Mouse (Mus musculus): Measurements from ENCODE around the gene Fyttd1.
A peak's percentile ranks its signal among the peaks of the same experiment; 100 is the strongest.
"Not testable (repeated sequence)": the region's sequence is repeated elsewhere in the genome, so short reads cannot be mapped to it uniquely, and the experiment has no call there.

Gene Fyttd1

DNA sequence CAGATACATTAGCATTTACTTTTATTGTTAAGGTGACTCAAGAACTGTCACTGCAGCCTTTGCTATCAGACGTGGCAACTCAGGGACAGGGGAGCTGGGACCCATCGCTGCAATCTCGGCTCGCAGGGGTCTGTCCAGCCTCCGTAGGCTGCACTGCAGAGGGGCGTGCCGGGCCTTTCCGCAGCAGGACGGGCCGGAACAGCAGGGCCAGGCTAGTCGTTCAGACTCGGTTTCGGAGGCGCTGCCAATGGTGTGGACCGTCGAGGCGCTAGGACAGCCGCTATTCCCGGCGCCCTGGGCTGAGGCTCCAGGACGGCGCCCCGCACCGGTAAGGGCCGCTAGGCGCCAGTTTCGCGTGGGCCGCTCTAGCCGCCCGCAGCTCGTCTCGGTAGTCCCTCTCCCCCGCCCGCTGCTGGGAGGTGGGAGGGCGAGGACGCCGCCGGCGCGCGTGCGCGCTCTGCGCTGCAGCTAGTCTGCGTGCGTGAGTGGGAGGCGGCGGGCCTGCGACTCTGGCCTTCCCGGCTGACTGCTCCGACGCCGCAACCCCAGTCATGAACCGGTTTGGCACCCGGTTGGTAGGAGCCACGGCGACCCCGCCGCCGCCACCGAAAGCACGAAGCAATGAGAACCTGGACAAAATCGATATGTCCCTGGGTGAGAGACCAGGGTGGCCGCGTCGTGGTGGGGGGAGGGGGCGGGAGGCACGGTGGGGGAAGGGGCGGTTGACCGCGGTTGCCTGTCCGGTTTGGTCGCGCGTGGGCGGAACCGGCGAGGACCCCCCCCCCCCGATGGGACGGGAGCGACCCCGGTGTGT is at the start of gene Fyttd1, which contains the start of gene Rubcn:
TSS of gene Fyttd1 (plus strand) at position 158 of the 814 bp plus-strand sequence.
TSS of gene Rubcn (minus strand) at position 424 of the 814 bp plus-strand sequence.
- DNase-seq (ENCODE audit: low spot score) = peak; percentile 96

DNA sequence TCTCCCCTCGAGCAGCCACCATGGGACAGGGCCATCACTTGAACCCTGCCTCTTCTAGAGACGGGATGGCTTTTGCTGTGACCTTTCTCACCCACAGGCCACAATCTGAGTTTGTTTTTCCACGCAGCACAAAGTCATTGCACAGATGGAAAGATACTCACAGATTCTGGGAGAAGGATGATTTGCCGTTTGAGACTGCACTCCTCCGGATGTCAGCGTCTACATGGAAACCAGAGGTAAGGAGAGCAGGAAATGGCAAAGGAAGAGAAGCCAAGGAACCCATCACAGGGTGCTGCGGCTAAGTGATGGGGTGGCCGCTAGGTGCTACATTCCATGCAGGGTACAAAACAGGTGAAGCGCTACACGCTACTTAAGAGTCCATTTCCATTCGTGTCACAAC is 48.2 kb upstream of the Fyttd1 start:
- no peak for DNase-seq (ENCODE audit: low spot score)

DNA sequence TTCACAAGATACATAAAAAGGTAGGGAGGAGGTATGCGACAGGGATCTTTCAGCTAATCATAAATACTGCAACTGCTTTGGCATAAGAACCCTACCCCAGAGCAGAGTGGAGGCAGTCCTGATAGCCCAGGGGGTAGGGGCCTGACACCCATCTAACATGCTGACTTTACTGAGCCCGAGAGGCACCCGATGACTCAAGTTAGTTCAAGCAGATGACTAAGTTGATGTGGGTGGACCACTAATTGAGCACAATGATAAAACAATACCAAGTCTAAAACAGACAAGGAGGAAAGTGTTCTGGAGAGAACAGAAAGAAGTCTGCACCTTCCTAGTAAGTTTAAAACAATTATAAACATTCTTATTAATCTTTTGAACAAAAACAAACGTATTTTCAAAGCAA is 45.8 kb upstream of the Fyttd1 start:
- DNase-seq (ENCODE audit: low spot score) = no peak

- no peak for DNase-seq (ENCODE audit: low spot score)
Measured at GRCm38 (mm10) chr16:32847103-32847502, 30.2 kb upstream of the Fyttd1 start.

GRCm38 (mm10) chr16:32849042-32849830 is 28.1 kb upstream of the Fyttd1 start:
- no peak for DNase-seq (ENCODE audit: low spot score)

DNA sequence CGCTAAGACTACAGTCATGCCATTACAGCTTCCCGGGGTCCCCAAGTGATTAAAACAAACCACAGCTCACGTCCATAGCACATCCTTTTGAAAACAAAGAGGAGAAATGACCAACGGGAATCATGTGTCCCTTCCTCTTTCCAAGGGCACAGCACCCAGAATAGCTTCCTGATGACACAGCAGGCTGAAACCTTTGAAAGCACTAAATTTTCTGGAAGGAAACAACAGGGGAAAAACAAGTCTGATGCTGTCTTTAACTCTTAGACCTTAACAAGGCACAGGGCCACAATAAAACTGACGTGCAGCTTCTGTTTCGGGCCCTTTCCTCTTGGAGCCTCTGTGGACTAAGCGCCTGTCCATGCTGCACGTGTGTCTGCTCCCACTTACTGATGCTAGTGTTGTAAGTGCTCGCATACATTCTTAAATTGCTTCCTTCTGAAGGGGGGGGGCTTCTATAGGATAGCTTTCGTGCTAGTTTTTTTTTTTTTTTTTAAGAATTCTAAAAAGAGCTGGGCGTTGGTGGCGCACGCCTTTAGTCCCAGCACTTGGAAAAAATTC is 23.7 kb upstream of the Fyttd1 start:
- no peak for DNase-seq (ENCODE audit: low spot score)

DNA sequence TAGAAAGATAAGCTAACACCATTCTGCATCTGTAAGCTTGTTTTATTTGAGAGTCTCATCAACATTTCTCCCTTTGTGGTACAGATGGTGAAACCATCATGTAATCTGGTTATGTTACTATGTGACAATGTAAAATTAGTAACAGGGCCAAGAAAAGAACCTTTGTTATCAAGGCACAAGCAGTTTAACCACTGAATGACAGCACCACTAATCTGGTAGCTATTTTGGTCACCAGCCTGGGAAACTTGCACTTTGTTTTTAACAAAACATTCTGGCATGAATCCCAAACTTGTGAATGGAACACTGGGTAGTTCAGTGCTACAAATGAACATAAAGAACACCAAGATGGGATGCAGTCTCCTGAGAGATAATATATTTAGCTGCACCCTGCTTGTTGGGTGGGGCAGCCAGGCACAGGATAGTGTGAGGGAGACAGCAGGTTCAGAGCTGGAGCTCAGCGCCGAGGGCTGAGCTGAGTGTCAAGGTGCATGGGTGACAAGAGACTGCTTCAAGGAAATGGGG is 23.2 kb upstream of the Fyttd1 start:
- no peak for DNase-seq (ENCODE audit: low spot score)

GRCm38 (mm10) chr16:32856751-32857150 is 20.5 kb upstream of the Fyttd1 start:
- DNase-seq (ENCODE audit: low spot score) = no peak

DNA sequence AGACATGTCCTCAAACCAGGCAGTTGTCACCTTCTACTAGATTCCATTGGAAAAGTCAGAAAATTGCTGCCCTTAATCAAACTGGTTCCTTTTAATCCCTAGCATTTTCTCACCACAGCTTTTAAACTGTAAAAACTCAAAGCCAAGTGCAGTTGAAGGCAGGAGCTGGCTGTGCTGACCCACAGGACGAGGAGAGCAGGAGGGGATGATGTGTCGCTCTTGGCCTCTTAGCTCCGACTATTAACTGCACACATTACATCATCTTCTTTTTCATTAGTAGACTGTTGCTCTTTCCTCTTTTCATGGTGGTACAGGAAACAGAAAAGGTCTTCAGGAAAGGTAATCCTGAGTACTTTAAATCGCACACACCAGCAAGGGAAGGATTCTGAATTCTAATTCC is 18.9 kb upstream of the Fyttd1 start:
- no peak for DNase-seq (ENCODE audit: low spot score)

- DNase-seq (ENCODE audit: low spot score) = peak; percentile 79
Measured at GRCm38 (mm10) chr16:32858771-32859636, 18.3 kb upstream of the Fyttd1 start.

DNA sequence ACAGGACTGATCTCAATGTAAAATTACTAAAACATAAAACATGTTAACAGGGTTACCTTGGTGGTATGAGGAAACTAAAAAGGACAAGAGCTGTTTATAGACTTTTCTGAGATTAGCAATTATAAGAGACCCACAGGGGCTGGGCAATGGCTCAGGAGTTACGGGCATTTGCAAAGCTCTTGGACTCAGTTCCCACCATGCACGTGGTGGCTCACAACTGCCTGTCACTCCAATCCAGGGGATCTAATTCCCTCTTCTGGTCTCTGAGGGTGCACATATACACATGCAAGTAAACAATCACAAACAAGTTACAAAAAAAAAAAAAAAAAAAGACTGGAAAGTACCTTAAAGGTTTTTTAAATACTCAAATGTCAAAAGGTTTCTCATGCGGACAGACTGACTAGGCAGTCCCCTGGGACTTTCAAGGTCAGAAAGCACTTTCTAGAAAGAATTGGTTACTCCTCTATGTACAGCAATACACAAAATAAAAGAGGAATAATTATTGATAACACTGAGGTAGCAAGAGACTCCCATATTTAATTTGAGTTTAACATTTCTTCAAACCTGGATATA is 15.4 kb upstream of the Fyttd1 start:
- DNase-seq (ENCODE audit: low spot score) = no peak

DNA sequence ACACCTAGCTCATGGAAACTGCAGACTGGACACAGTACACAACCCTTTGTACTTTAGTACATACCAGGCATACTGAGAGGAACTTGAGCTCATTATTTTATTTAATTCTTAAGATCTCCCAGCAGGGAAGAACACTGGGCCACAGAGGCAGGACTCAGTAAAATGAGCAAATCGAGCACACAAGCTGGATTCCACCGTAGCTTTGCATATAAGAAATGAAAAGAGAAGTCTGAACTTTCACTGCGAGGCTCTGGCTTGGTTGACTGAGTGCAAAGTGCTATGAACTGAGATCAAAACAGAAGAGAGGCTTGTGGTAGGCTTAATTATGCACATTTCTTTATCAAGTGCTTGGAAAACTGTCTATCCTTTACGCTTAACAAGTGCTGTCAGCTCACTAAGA is 11.9 kb upstream of the Fyttd1 start:
- DNase-seq (ENCODE audit: low spot score) = no peak

DNA sequence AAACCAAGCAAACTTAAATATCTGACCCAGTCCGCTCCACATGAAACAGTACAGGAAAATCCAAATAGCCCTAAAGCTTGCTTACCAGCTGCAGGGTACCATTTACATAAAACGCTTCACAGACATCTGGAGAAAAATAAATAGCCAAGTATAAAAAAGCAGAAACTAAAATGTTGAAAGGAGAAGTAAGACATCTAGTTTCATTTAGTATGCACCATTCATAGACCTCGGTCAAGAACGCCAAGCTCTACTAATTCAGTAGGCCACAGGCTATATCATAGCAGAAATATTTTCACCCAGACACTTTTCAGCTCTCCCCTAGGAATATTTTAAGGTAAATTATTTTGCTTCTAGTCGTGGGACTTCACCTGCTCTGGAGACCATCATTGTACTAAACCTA is 10.6 kb upstream of the Fyttd1 start:
- DNase-seq (ENCODE audit: low spot score) = no peak

DNA sequence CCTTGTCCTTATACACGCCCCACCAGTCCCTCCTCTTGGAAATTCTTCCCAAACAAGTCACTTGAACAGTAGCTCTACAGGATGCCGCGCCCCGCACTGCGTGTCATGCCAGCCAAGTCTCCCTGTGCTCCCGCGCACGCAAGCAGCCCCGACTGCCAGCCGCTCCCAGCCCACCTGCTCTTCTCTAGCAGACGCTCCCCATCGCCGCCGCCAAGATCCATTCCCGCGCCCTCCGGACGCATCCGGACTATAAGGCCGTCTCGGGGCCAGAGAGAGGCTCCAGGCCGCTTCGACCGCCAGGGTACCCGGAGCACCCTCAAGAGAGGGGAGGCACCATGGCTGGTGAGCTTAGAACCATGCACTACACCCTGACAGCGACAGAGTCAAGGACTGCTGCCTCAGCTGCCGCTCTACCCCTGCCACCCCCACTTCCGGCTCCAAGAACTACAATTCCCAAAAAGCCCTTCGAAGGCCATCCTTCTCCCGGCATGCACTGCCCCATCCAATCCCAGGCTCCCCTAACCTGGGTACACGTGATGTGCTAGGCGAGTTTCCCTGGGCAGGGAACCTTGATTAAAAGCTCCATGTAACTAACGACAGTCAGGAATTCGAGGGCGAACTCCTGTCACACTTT is 9.3 kb upstream of the Fyttd1 start:
- DNase-seq (ENCODE audit: low spot score) = peak; percentile 89

DNA sequence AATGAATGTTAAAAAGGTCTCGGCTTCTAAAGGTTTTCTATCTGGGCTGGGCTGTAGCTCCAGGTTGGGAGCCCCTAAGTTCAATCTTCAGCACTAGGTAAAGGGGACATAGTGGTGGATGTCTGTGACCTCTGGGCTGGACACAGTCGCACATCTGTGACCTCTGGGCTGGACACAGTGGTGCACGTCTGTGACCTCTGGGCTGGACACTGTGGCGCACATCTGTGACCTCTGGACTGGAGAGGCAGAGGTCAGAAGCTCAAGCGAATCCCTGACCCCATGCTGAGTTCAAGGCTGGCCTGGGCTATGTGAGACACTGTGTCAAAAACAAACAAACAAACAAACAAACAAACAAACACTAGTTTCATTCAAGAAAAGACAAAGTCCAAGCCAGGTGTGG is 7.1 kb upstream of the Fyttd1 start:
- no peak for DNase-seq (ENCODE audit: low spot score)

- DNase-seq (ENCODE audit: low spot score) = no peak
Measured at GRCm38 (mm10) chr16:32873366-32873765, 3.9 kb upstream of the Fyttd1 start.

DNA sequence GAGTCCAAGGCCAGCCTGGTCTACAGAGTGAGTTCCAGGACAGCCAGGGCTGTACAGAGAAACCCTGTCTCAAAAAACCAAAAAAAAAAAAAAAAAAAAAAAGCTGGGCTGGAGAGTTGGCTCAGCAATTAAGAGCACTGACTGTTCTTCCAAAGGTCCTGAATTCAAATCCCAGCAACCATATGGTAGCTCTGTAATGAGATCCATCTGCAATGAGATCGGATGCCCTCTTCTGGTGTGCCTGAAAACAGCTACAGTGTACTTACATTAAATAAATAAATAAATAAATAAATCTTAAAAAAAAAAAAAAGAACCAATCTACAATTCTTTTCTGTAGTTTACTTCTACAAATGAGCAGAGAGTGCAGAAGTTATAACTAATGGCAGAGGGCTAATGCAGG is 2.0 kb upstream of the Fyttd1 start:
- not testable (repeated sequence) for DNase-seq (ENCODE audit: low spot score)

DNA sequence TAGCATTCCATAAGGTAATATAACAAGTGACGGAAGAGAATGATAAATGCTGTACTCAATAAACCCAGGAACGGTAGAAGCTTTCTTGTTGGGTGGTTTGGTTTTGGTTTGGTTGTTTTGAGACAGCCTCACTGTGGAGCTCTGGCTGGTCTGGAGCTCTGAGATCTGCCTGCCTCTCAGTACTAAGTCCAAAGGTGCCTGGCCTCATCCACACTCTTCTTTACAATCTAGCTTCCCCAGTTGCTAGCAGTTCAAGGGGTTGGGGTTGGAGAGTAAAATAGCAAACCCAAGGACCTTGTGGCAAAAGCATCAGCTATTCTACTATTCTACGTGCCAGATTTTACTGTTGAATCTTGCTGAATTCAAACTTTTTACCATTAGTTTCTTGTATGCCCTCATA is 1.5 kb upstream of the Fyttd1 start:
- DNase-seq (ENCODE audit: low spot score) = no peak

DNA sequence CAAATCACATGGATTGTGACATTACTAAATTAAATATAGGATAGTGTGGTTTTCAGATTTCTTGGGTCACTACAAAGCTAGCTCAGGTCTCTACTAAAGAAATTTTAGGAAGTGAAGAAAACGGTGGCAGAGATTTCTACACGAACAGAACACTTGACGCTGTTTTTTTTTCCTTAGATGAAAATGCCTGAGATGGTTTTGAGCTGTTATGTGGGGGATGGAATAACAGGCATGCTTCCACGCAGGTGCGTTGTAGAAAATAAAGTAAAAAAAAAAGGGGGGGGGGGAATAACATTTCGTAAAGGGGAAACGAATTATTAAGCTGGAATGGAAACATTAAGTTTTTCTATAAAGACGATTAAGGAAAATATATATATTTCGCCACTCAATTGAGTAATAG is 469 bp upstream of the Fyttd1 start:
- no peak for DNase-seq (ENCODE audit: low spot score)

GRCm38 (mm10) chr16:32878157-32878598 is 878 bp downstream of the Fyttd1 start:
- no peak for DNase-seq (ENCODE audit: low spot score)
